Mouse (Mus musculus) telencephalon, adult 2 months (tissue): ENCODE data around the gene Tent5b.

Experiments
- DNase-seq: peaks from one replicate; pipeline ENCODE4 v3.0.0-alpha.2; 2011; ENCODE audit warnings: low read depth, low spot score

Gene Tent5b

GRCm38 (mm10) chr4:133479458-133480184 lies at the start of gene Tent5b:
TSS of gene Tent5b (plus strand) at chr4:133480132.
- peak; percentile 93 for DNase-seq

GRCm38 (mm10) chr4:133431508-133431907 lies 48.4 kb upstream of the Tent5b start:
- no peak for DNase-seq

GRCm38 (mm10) chr4:133432560-133433171 lies 47.3 kb upstream of the Tent5b start:
- peak; percentile 39 for DNase-seq

GRCm38 (mm10) chr4:133435921-133436320 lies 44.0 kb upstream of the Tent5b start:
- DNase-seq, result no peak

GRCm38 (mm10) chr4:133439460-133440376 lies 40.2 kb upstream of the Tent5b start:
- DNase-seq, result no peak

- no peak for DNase-seq
These were observed 39.5 kb upstream of the Tent5b start for GRCm38 (mm10) chr4:133440377-133440795.

- no peak for DNase-seq
These were observed 37.7 kb upstream of the Tent5b start for GRCm38 (mm10) chr4:133442194-133442593.

GRCm38 (mm10) chr4:133443085-133443484 lies 36.8 kb upstream of the Tent5b start:
- no peak for DNase-seq

- no peak for DNase-seq
These were observed 34.2 kb upstream of the Tent5b start for GRCm38 (mm10) chr4:133445727-133446126.

- no peak for DNase-seq
These were observed 32.6 kb upstream of the Tent5b start for GRCm38 (mm10) chr4:133447366-133447765.

GRCm38 (mm10) chr4:133447967-133448366 lies 32.0 kb upstream of the Tent5b start:
- DNase-seq, result no peak

GRCm38 (mm10) chr4:133448708-133449388 lies 31.1 kb upstream of the Tent5b start:
- DNase-seq, result no peak

- DNase-seq, result no peak
These were observed 30.2 kb upstream of the Tent5b start for GRCm38 (mm10) chr4:133449726-133450125.

- peak; percentile 19 for DNase-seq
These were observed 28.4 kb upstream of the Tent5b start for GRCm38 (mm10) chr4:133451536-133451935.

GRCm38 (mm10) chr4:133452433-133452832 lies 27.5 kb upstream of the Tent5b start:
- no peak for DNase-seq

- no peak for DNase-seq
These were observed 21.9 kb upstream of the Tent5b start for GRCm38 (mm10) chr4:133458044-133458443.

- DNase-seq, result no peak
These were observed 19.9 kb upstream of the Tent5b start for GRCm38 (mm10) chr4:133460006-133460405.

- no peak for DNase-seq
These were observed 19.1 kb upstream of the Tent5b start for GRCm38 (mm10) chr4:133460796-133461325.

GRCm38 (mm10) chr4:133461362-133461761 lies 18.6 kb upstream of the Tent5b start:
- no peak for DNase-seq

- no peak for DNase-seq
These were observed 16.7 kb upstream of the Tent5b start for GRCm38 (mm10) chr4:133463184-133463583.

- DNase-seq, result no peak
These were observed 11.9 kb upstream of the Tent5b start for GRCm38 (mm10) chr4:133468080-133468479.
